Mouse (Mus musculus) CD4-positive, CD25-positive, alpha-beta regulatory T cell, adult 4 months (primary cell): ENCODE data around the gene Olfr376. TPM values are rescaled to one million over a fixed set of nuclear protein-coding genes. Genes with fewer than 3 reads are reported as not detected.

Experiments
- ATAC-seq: one replicate; pipeline ENCODE4 v1.8.0; 2017
- polyA plus RNA-seq, 2 experiments: library from polyadenylated mRNA; unstranded; fragments of 100-300 nt; shearing (Covaris generic); gene quantifications; one replicate each; pipeline ENCODE4 v1.2.1; 2017

Olfr376 gene
- not detected for polyA plus RNA-seq

DNA sequence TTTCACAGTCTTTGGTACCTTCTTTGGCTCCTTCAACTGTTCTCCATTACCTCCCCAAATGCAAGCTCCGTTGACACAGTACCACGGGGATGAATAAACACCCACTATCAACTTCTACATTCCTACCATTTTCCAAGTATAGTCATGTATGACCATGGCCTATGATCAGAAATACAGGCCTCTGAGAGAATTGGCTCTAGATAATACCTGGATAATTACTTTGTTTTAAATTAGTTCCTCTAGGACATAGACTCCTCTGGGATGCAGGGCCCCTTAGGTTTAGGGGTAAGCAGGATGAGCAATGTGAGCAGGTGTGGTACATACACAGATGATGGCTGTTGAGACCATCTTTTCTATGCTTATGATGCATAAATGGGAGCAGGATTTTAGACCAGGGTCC, at the start of gene Olfr376:
TSS of gene Olfr376 (plus strand) at position 301 of the 400 bp plus-strand sequence.
- ATAC-seq = no peak

DNA sequence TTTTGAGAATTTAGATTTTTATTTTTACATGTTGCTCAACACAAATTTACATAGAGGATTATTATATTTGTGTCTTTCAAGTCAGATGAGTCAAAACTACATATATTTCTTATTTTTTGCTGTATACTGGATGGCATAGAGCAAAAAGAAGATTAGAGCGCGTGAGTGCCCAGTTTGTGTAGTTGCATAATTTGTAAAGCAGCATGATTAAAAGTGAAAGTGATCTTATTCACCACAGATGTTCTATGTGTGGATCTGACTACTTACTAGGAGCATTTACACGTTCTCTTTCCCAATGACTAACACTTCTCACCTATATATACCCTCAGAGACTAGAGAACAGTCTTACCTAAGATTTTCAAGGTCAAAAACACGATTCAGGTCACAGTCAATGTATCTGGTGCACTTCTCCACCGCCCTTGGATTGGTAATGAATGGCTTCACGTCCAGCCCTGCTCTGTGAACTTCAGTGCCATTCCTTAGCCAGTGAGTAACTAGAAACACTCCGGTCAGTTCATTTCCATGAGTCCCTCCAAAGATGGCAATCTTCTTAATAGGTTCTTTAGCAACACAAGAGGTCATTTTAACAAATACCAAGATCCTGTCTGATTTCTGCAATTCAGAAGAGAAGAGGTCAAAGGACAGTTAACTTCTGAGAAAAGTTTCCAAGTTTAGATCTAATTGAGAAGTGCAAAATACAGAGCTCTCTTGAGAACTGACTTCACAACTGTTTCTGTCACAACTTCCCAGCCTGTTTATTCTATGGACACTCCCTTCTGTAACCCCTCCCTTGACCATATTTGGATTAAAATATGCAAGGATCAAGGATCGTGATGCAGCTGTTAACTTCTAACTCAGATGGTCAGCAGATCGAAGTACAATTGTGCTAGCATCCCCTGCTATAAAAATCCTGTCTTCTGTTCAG, 46.9 kb upstream of the Olfr376 start:
- ATAC-seq = no peak

DNA sequence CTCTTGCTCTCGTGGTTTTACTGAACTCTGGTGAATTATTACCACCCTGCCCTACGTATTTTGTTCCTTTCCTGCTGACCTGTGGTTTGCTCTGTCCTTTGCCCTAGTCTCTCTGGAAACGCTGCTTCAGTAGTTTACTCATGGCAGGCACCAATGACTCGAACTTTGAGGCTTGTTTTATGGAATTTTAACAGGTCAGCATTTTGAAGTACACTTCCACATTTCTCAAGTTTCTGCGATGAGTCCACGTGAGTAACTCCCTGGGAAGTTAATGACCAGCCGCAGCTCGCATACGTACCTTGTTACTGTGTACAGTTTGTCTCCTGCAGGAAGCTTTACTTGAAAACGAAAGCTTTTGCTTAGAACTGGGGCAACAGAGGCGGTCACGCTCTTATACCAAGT, 44.6 kb upstream of the Olfr376 start:
- no peak for ATAC-seq

DNA sequence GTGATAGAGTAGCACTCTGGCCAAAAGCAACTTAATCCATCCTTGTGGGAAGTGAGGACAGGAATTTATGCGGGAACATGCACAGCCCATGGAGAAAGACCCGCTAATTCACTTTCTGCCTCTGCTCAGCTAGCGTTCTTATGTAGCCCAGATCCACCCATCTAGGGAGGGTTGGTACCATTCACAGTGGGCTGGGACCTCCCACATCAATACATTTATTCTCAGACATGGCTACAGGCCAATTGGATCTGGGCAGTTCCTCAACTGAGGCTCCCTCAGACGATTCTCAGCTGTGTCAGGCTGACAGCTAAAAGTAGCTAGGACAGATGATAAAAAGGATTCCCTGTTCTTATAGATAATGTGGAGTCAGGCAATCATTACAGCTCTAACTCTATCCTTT, 43.7 kb upstream of the Olfr376 start:
- ATAC-seq = no peak

DNA sequence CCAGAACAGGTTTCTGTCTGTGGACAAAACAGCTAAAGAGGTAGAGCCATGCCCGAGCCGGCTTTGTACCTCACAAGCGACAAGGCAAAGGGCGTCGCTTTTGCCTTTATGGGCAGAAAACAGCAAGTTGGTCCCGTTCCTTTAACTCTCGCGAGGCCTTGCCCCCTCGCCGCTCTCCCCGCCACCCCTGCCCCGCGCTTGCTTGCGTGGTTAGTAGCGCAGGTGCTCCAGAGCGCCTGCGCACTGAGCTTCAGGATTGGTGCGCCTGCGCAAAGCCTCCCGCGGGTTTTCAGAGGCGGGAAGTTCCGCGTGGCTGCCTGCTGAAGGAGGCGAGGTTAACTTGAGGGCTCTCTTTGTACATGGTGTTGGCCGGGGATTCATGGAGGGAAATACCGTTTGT, 41.6 kb upstream of the Olfr376 start, which contains the start of the genes Aspa, Gm49340 and Spata22:
TSS of gene Aspa (minus strand) at position 155 of the 400 bp plus-strand sequence.
TSS of gene Gm49340 (plus strand) at position 300 of the 400 bp plus-strand sequence.
TSS of gene Spata22 (plus strand) at position 300 of the 400 bp plus-strand sequence.
- no peak for ATAC-seq

DNA sequence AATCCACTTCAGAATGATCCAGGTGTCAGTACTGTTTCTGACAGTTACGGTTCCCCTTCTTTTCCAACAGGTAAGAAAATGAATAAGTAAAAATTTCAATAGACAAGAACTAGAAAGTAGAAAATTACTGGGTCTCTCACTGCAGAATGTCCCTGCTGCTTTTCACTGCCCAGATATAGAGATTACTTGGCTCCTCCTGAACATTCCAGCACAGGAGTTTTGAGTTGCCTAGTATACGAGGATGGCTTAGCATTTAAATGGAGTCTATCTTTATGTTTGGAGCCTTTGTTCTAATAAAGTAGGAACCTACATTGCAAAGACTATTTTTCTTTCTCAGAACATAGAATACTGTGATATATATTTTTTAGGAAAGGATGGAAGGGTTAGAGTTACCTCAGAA, 37.7 kb upstream of the Olfr376 start:
- no peak for ATAC-seq

DNA sequence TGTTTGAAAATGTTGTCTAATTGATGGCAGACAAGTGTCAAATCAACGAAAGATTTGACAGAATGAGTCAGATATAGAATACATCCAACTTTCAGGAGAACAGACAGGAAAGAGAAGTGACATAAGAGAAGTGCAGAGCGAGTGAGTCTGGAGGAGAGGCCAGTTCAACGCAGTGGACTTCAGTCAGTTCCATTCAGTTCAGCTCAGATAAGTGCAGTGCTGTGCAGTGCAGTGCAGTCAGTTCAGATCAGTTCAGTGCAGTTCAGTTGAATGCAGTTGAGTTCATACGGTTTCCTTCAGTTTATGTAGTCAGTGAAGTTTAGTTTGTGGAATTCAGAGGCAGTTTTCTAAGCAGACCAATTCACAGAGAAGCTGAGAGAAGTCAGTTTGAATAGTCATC, 34.1 kb upstream of the Olfr376 start:
- no peak for ATAC-seq

DNA sequence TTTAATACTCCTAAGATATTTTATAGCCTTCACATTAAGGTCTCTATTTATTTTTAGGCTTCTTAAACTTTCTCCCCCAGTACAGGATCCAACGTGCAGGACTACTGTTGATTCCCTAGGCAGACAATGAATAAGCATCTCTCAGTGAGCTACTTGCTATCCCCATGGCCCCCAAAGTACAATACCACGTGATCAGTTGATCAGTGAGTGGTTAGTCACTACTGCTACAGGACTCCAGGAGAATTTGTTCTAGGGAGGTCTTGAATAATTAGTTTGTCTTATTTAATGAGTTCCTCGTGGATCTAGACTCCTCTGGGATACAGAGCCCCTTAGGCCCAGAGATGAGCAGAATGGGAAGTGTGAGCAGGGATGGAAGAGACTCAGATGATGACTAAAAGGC, 20.6 kb upstream of the Olfr376 start, which contains the start of gene Olfr20:
TSS of gene Olfr20 (plus strand) at position 301 of the 400 bp plus-strand sequence.
- ATAC-seq = no peak

DNA sequence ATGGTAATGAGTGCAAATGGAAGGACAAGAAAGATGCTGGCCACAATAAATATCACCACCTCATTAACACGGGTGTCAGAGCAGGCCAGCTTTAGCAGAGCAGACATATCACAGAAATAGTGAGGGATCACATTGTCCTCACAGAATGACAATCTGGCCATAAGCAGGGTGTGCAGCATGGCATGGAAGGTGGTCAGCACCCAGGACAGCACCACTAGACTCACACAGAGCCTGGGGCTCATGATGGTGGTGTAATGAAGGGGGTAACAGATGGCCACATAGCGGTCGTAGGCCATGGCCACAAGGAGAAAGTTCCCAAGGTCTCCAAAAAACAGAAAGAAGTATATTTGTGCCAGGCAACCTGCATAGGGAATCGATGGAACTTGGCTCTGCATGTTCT, 24.3 kb downstream of the Olfr376 start:
- ATAC-seq = no peak

DNA sequence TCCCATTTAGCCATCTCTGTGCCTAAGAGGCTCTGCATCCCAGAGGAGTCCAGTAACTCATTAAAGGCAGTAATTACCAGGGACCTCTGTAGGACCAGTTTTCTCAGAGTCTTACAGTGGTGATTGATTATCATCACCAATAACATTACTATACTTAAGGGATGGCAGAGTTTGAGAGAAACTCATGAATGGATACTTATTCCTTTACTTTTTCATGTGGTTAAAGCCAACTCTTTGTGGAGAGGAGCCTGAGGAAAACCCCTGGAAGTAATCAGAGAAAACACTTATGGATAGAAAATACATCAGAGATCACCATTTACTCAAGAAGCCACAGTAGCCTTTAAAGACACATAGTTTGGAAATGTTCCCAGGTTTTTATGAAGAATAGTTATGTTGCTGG, 28.5 kb downstream of the Olfr376 start, which contains the start of gene Olfr1:
TSS of gene Olfr1 (minus strand) at position 101 of the 400 bp plus-strand sequence.
- no peak for ATAC-seq

Other genes starting within 250 kb of the Olfr376 start
- gene Haspin, start 233.0 kb upstream of the Olfr376 start, polyA plus RNA-seq = 1 to 10 TPM; 6.6 to 8.2 TPM
- gene P2rx5, start 210.8 kb upstream of the Olfr376 start, polyA plus RNA-seq = under 1 TPM; 0.33 to 0.55 TPM
- gene Emc6, start 194.2 kb upstream of the Olfr376 start, polyA plus RNA-seq = 10 to 100 TPM; 42.2 to 49.5 TPM
- 10 to 100 TPM; 27.4 to 30.8 TPM for gene Tax1bp3, start 194.2 kb upstream of the Olfr376 start, polyA plus RNA-seq
- 10 to 100 TPM; 12.9 to 18.3 TPM for gene Ctns, start 172.2 kb upstream of the Olfr376 start, polyA plus RNA-seq
- gene Shpk, start 171.8 kb upstream of the Olfr376 start, polyA plus RNA-seq = 1 to 10 TPM; 1.3 to 4.8 TPM
- gene Trpv1, start 137.0 kb upstream of the Olfr376 start, polyA plus RNA-seq = not detected
- under 1 TPM; 0.09 to 0.16 TPM for gene Trpv3, start 103.9 kb upstream of the Olfr376 start, polyA plus RNA-seq
- gene Aspa, start 41.6 kb upstream of the Olfr376 start, polyA plus RNA-seq = under 1 TPM in 1 of 2 experiments, not detected in 1; 0.08 TPM
- gene Gm49340, start 41.5 kb upstream of the Olfr376 start, polyA plus RNA-seq = not detected
- not detected for gene Spata22, start 41.5 kb upstream of the Olfr376 start, polyA plus RNA-seq
- not detected for gene Olfr20, start 20.5 kb upstream of the Olfr376 start, polyA plus RNA-seq
- gene Olfr1, start 28.4 kb downstream of the Olfr376 start, polyA plus RNA-seq = not detected
- gene Olfr378, start 57.2 kb downstream of the Olfr376 start, polyA plus RNA-seq = not detected
- gene Olfr380, start 86.3 kb downstream of the Olfr376 start, polyA plus RNA-seq = not detected
- gene Olfr381, start 120.4 kb downstream of the Olfr376 start, polyA plus RNA-seq = not detected
- not detected for gene Olfr382, start 146.0 kb downstream of the Olfr376 start, polyA plus RNA-seq
- gene Olfr385, start 221.8 kb downstream of the Olfr376 start, polyA plus RNA-seq = not detected
- not detected for gene Olfr384, start 227.3 kb downstream of the Olfr376 start, polyA plus RNA-seq